Mouse (Mus musculus) liver, postnatal 0 days (tissue): ENCODE results near the gene Ninj1.

Experiments used
- CTCF ChIP-seq: sonication (generic); IDR thresholded peaks from 2 replicates; pipeline ENCODE4 v1.5.1; 2016; ENCODE audit warnings: antibody characterized with exemption, low read depth
- EP300 ChIP-seq: IDR thresholded peaks from 2 replicates; pipeline ENCODE4 v1.6.1; 2016; ENCODE audit warnings: antibody characterized with exemption, low read depth, mild to moderate bottlenecking

DNA sequence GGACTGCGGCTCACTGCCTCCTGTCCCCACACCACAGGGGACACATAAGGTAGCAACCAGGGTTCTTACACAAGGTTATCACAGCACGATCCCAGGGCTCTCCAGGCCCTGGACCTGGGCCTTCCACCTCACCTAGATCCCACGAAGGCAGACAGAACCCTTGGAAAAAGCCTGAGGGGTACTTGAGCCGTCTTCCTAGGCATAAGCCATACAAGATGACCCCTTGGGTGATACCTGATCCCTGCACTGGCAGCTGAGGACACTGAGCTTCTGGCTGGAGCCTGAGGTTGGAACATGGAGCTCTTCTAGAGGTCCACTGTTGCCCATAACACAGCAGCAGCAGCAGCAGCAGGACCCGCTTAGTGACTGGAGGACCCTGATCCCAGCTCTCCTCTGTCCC is 44.9 kb upstream of the Ninj1 start:
- TF ChIP-seq EP300 (no peak), CTCF (no peak)
